Mouse (Mus musculus) limb, embryonic 12.5 days (tissue): Measurements from ENCODE around the gene Inpp5a. TPM values are rescaled to one million over a fixed set of nuclear protein-coding genes. Genes with fewer than 3 reads are reported as not detected.
A peak's percentile ranks its signal among the peaks of the same experiment; 100 is the strongest.

Source experiments
- ATAC-seq: fragments of 200-750 bp; cut with Nextera tagmentation; 2 replicates; pipeline ENCODE4 v1.8.0; 2017; ENCODE audit warnings: low read depth, moderate TSS enrichment; ENCODE audit not compliant: insufficient number of reproducible peaks, insufficient read depth, low FRiP score, low TSS enrichment
- H3K27ac ChIP-seq: fragments of 300-500 bp; sonication (generic); 2 replicates; pipeline ENCODE4 v1.5.1; 2016; ENCODE audit warnings: mild to moderate bottlenecking, moderate library complexity
- H3K27me3 ChIP-seq: fragments of 300-500 bp; sonication (generic); 2 replicates; pipeline ENCODE4 v1.6.1; 2016; ENCODE audit warnings: mild to moderate bottlenecking, moderate library complexity
- H3K36me3 ChIP-seq: fragments of 300-500 bp; sonication (generic); 2 replicates; pipeline ENCODE4 v1.6.1; 2016; ENCODE audit warnings: mild to moderate bottlenecking, moderate library complexity
- H3K4me1 ChIP-seq: fragments of 300-500 bp; sonication (generic); replicated peaks from 2 replicates; pipeline ENCODE4 v1.6.1; 2016
- H3K4me2 ChIP-seq: fragments of 300-500 bp; sonication (generic); 2 replicates; pipeline ENCODE4 v1.6.1; 2016; ENCODE audit warnings: mild to moderate bottlenecking, moderate library complexity
- H3K4me3 ChIP-seq: fragments of 300-500 bp; sonication (generic); replicated peaks from 2 replicates; pipeline ENCODE4 v1.5.1; 2016; ENCODE audit warnings: mild to moderate bottlenecking
- H3K9ac ChIP-seq: fragments of 300-500 bp; sonication (generic); replicated peaks from 2 replicates; pipeline ENCODE4 v1.6.1; 2016; ENCODE audit warnings: mild to moderate bottlenecking, moderate library complexity
- H3K9me3 ChIP-seq: fragments of 300-500 bp; sonication (generic); 2 replicates; pipeline ENCODE4 v1.6.1; 2016; ENCODE audit warnings: mild to moderate bottlenecking, moderate library complexity
- WGBS: fragments of 180-500 bp; shearing (Covaris S2); methylation state at CpG from one replicate; pipeline ENCODE4 v1.1.7; 2016; 5-methylcytosine and 5-hydroxymethylcytosine counted together
- polyA plus RNA-seq: library from polyadenylated mRNA; unstranded; fragments of >200 nt; fragmentation: Nextera tagmentation; extraction: Ambion mirVana; gene quantifications from 2 replicates; pipeline ENCODE4 v1.2.1, GENCODE M21; 2016

Gene Inpp5a
- polyA plus RNA-seq, 1 experiment from 2014 or later = 26.8 TPM

DNA sequence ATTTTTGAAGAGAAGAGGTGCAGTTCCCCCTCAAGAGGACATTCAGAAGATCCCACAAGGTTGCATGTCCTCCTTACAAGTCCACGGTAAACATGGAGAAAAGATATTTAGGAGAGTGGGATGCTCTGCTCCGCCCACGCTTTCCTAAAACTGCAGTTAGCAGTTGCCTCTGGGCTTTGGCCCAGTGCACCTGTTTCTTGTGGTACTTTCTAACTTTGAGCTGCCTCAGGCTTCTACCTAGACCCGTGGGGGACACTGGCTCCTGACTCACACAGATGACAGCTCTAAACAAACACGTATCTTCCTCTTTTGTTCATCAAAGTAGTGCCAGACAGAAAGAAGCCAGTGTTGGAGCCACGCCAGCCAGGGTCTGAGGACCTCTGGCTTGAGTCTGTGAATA lies 177.1 kb downstream of the Inpp5a start:
- ATAC-seq = no peak
- Histone ChIP-seq H3K4me1 (no peaks in the 10 kb centered on the region), H3K9me3 (no peaks in the 10 kb centered on the region), H3K4me2 (no peak overlapping the region), H3K4me3 (no peak overlapping the region), H3K27ac (no peak overlapping the region), H3K27me3 (no peaks in the 10 kb centered on the region), H3K36me3 (peaks cover 21% of the 10 kb centered on the region; the same call in 1 of the 2 replicates), H3K9ac (no peak overlapping the region)
- 89% methylated on average over 6 of the region's 6 CpGs for WGBS

DNA sequence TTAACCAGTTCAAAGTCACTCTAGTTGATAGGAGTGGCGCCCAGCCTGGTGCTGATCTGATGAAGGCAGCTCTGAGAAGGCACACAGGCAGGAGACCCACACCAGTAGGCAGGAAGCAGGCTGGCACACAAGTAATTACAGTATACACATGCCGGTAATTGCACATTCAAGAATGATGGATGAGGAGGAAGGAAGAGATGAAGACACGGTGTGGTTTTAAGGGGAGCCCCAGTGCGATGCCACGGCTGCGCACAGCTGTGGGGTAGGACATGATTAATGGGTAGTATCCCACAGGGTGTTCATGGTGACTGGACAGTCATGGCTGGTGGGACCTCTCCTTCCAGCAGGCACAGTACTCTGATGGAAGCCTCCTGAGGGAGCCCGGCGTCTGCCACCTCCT lies 177.6 kb downstream of the Inpp5a start:
- no peak overlapping the region for H3K27ac ChIP-seq
- H3K4me2 ChIP-seq = no peak overlapping the region
- H3K4me3 ChIP-seq = no peak overlapping the region
- H3K9ac ChIP-seq = no peak overlapping the region
- WGBS = 75% methylated on average over 8 of the region's 8 CpGs
- no peaks in the 10 kb centered on the region for H3K4me1 ChIP-seq
- no peaks in the 10 kb centered on the region for H3K9me3 ChIP-seq
- H3K27me3 ChIP-seq = no peaks in the 10 kb centered on the region
- peaks cover 21% of the 10 kb centered on the region; the same call in 1 of the 2 replicates for H3K36me3 ChIP-seq
- no peak for ATAC-seq

DNA sequence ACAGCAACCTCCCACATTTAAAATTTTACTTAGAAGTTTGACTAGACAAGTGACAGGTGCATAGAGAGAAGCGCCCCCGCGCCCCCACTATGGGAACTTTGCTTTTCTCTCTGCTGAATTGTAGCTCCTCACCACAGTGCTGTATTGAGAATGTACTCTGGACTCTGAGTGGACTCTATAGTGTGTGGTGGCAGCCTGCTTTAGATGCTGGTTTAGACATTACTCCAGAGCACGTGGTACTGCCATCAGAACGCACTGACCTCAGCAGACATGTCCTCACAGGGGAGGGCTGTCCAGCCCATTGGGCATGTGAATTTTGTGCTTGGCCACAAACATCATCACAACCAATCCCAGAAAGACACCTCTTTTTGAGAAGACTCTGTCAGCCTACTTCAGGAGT lies 181.9 kb downstream of the Inpp5a start:
- Histone ChIP-seq H3K4me3 (no peak overlapping the region), H3K4me2 (no peak overlapping the region), H3K9me3 (no peaks in the 10 kb centered on the region), H3K27ac (no peak overlapping the region), H3K4me1 (no peaks in the 10 kb centered on the region), H3K27me3 (no peaks in the 10 kb centered on the region; the same call in 1 of the 2 replicates), H3K9ac (no peak overlapping the region), H3K36me3 (peaks cover 22% of the 10 kb centered on the region; the same call in 1 of the 2 replicates)
- 93% methylated on average over 5 of the region's 5 CpGs for WGBS
- ATAC-seq = no peak

DNA sequence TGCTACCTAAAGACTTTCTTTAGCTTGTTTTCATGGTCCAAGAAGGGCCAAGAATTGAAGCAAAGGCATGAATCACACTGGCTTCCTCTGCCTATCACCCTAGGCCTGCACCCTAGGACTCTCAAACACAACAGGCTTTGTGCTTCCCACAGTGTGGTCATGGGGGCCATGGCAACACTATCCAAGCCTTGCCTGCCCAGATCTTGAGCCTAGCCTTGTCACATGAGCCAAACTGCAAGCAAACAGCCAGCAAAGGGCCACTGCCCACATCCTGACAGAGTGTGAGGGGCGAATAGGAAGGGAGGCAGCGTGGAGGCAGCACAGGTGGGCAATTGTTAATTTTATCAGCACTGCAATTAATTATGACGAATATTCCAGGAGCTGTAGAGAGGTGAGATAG lies 183.8 kb downstream of the Inpp5a start:
- no peak overlapping the region for H3K4me3 ChIP-seq
- H3K36me3 ChIP-seq = peaks cover 14% of the 10 kb centered on the region; the same call in 1 of the 2 replicates
- no peaks in the 10 kb centered on the region for H3K4me1 ChIP-seq
- H3K27ac ChIP-seq = no peak overlapping the region
- H3K9ac ChIP-seq = no peak overlapping the region
- no peaks in the 10 kb centered on the region for H3K9me3 ChIP-seq
- 74% methylated on average over 3 of the region's 3 CpGs for WGBS
- no peak for ATAC-seq
- H3K4me2 ChIP-seq = no peak overlapping the region
- peaks cover 12% of the 10 kb centered on the region for H3K27me3 ChIP-seq

DNA sequence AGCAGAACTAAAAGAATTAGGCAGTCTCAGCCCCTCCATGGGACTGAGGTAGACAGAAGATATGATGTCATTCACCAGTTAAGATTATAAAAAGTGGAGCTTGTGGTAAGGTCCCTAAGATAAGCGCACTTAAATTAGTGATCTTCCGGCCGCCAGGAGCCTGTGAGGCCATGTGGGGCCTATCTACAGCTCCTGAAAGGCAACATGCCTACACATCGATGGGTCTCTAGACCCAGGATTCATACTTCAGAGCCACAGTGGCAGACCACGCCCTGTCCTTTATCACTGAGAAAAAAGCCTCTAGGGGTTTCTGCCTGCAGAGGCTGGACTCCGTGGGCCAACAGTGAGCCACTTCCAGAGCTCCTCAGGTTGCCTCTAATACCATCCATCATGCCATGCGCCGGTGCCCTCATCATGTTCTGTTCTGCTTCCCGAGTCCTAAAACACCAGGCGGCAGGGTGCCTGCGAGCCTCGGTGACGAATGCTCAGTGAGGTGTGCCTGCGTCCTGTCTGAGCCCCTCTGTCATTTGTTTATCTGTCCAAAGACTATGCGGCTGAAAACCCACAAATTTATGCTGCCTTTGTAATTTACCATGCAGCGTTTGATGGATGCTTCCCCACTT lies 187.3 kb downstream of the Inpp5a start:
- no peak for ATAC-seq
- Histone ChIP-seq H3K36me3 (peaks cover 18% of the 10 kb centered on the region), H3K4me3 (no peak overlapping the region), H3K4me2 (no peak overlapping the region), H3K9ac (no peak overlapping the region), H3K9me3 (no peaks in the 10 kb centered on the region), H3K4me1 (peaks cover 6% of the 10 kb centered on the region; the same call in 1 of the 2 replicates), H3K27me3 (peaks cover 47% of the 10 kb centered on the region), H3K27ac (no peak overlapping the region)
- WGBS = 78% methylated on average over 16 of the region's 16 CpGs

DNA sequence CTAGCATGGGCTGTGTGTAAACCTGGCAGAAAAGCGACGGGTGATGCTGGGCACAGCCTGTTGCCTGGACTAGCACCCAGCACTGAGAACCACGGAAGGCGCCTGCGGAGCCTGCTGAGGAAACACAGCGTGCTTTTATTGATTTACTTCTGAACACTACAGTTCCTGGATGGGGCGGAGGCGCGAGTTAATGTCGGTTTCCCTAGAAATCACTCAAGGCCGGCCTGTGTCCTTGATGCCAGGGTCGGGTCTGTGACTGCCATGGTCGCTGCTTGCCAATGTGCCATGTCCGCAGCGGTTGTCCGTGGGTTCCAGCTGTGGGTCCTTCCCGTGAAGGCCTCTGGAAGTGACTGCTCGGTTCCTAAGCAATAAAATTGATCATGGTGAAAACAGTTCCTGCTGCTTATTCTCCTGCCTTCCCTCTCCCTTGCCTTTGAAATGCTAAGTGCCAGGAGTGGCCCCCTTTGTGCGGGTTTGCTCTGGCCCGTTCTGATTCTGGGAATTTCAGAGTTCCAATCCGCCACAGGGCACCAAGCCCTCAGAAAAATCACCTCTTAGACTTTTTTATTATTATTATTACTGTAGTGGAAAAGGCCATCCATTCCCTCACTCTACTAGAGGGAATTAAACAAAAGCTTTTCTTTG lies 190.5 kb downstream of the Inpp5a start:
- WGBS = 48% methylated on average over 21 of the region's 21 CpGs
- H3K4me1 ChIP-seq = peaks cover 32% of the 10 kb centered on the region
- no peak overlapping the region for H3K4me3 ChIP-seq
- H3K4me2 ChIP-seq = no peak overlapping the region
- peaks cover 18% of the 10 kb centered on the region for H3K36me3 ChIP-seq
- no peaks in the 10 kb centered on the region for H3K9me3 ChIP-seq
- H3K9ac ChIP-seq = no peak overlapping the region
- ATAC-seq = no peak
- H3K27me3 ChIP-seq = peaks cover 79% of the 10 kb centered on the region
- H3K27ac ChIP-seq = no peak overlapping the region

DNA sequence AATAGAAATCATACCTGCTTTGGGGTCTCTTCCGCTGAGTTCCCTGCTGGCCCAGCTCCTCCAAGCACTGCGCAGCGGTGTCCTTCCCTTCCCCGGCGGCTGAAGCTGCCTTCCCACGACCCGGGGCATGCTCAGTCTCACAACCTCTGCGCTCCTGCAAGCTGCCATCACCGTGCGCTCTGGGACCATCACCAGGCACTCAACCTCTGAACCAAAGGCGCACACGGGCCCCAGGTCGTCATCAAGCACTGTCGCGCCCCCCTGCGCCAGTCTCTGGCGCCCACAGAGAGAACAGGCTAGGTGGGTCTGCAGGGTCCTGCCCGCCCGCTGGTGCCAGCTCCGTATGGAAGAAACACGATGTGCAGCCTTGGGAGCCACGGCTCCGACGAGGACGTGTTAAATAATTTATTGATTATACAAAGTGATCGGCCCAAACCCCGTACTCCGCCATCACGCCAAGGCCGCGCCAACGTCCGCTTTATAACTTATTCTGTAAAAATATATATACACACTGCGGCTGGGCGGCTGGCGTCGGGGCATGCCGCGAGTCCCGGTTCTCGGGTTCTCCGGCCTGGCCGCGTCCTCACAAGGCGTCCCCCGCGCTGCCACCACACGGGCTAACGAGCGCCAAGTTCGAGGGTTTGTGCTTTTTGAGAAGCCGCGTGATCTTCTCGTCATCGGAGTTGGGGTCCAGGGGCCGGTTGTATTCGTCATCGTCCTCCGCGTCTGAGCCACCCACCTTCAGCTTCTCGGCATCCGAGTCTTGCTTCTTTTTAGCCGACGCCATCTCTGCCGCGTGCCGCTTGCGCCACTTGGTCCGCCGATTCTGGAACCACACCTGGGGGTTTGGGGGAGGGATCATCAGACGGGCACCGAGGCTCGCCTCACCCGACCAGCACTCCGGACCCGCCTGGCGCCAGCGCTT lies 192.2 kb downstream of the Inpp5a start:
- Histone ChIP-seq H3K27me3 (peaks cover 93% of the 10 kb centered on the region), H3K27ac (no peak overlapping the region), H3K4me3 (peak overlapping the region; percentile 38), H3K4me2 (peak overlapping the region; percentile 58), H3K4me1 (peaks cover 42% of the 10 kb centered on the region), H3K36me3 (peaks cover 13% of the 10 kb centered on the region), H3K9ac (no peak overlapping the region), H3K9me3 (no peaks in the 10 kb centered on the region)
- 1% methylated on average over 78 of the region's 78 CpGs for WGBS
- ATAC-seq = no peak

DNA sequence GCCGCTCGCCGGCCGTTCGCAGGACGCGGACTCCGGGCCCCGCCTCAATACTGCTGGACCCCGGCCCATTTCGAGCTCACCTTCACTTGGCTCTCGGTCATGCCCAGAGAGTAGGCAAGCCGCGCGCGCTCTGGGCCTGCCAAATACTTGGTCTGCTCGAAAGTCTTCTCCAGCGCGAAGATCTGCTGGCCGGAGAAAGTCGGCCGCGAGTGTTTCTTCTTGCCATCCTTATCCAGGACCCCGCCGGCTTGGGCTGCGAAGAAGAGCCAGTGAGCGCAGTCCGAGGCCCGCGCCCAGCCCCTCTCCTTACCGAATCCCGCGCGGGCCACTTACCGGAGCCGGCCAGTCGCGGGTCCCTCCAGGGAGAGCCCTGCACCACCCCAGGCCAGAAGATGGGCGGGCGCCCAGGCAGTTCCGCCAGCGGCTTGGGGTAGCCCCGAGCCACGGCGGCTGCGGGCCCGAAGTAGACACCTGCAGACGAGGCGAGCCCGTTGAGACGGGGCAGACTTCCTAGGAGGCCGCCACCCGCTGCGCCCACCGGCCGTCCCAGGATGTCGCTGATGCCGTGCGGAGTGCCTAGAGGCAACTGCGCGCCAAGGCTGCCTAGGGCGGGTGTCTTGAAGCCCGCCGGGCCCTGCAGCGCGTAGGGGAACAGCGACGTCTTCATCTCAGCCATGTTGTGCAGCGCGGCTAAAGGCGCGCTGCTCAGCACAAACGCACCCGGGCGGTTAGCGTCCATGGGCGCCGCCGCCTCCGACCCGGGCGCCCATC lies 193.1 kb downstream of the Inpp5a start:
- whole genome bisulfite sequencing = under 1% methylated on average over 82 of the region's 82 CpGs
- ATAC-seq = no peak
- H3K4me2 ChIP-seq = peak overlapping the region; percentile 58
- H3K9me3 ChIP-seq = no peaks in the 10 kb centered on the region
- H3K4me1 ChIP-seq = peaks cover 42% of the 10 kb centered on the region
- H3K36me3 ChIP-seq = peaks cover 13% of the 10 kb centered on the region
- H3K4me3 ChIP-seq = peak overlapping the region; percentile 38
- no peak overlapping the region for H3K9ac ChIP-seq
- H3K27ac ChIP-seq = no peak overlapping the region
- peaks cover 96% of the 10 kb centered on the region for H3K27me3 ChIP-seq

DNA sequence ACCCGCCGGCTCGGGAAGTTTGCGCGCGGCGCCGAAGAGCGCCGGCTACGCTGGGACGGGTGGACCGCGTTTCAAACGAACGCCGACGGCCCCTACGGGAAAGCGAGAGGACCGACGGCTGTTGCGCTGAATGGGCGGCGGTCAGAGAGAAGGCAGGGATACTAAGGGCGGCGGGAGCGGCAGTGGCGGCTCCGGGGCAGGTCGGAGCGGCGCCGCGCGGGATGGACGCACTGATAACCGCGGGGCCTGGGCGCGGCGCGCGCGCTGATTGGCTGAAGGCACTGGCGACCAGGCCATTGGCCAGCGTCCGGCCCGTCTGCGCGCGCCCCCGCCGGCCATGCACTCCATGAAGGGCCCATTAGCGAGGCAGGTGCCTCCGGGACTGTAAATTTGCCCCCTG lies 193.7 kb downstream of the Inpp5a start, which contains the start of gene Nkx6-2:
TSS of gene Nkx6-2 (minus strand) at position 203 of the 400 bp plus-strand sequence.
- peaks cover 42% of the 10 kb centered on the region for H3K4me1 ChIP-seq
- H3K4me2 ChIP-seq = peak within 1 kb of the TSS; percentile 58
- H3K36me3 ChIP-seq = peaks cover 13% of the 10 kb centered on the region
- no peaks in the 10 kb centered on the region for H3K9me3 ChIP-seq
- under 1% methylated on average over 56 of the region's 56 CpGs for WGBS
- no peak for ATAC-seq
- H3K4me3 ChIP-seq = peak within 1 kb of the TSS; percentile 38
- no peak within 1 kb of the TSS for H3K27ac ChIP-seq
- no peak within 1 kb of the TSS for H3K9ac ChIP-seq
- H3K27me3 ChIP-seq = peaks cover 100% of the 10 kb centered on the region

DNA sequence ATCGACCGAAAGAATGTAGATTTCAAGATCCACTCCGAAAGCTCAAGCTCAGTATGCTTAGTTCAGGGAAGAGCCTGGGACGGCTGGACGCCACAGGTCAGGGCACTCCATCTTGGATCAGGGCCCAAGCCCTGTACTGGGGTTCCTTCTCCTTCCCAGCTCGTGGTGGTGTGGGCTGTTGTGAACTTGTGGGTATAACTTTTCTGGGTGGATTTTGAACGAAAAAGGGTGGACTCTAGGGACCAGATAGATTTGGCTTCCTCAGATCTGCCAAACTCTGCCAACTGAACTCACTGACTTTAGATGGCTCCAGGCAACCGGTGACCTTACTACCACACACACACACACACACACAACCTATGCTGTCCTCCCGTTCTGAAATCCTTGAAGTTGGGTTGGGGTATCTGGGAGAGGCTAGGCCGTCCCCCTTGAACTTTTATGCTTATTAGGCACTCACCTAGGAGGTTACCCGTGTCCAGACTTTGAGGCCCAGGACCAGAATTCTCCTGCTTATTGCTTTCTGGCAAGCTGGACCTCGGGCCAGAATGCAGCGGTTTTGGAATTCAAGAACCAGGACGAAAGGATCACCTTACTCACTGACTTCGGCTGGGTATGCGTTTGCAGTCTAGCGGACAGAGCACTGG lies 194.3 kb downstream of the Inpp5a start:
- no peak for ATAC-seq
- Histone ChIP-seq H3K9ac (no peak overlapping the region), H3K27ac (no peak overlapping the region), H3K4me1 (peaks cover 42% of the 10 kb centered on the region), H3K9me3 (no peaks in the 10 kb centered on the region), H3K4me2 (no peak overlapping the region), H3K4me3 (no peak overlapping the region), H3K36me3 (peaks cover 8% of the 10 kb centered on the region), H3K27me3 (peaks cover 100% of the 10 kb centered on the region)
- WGBS = 9% methylated on average over 17 of the region's 17 CpGs
